In the genomic region with DNA sequence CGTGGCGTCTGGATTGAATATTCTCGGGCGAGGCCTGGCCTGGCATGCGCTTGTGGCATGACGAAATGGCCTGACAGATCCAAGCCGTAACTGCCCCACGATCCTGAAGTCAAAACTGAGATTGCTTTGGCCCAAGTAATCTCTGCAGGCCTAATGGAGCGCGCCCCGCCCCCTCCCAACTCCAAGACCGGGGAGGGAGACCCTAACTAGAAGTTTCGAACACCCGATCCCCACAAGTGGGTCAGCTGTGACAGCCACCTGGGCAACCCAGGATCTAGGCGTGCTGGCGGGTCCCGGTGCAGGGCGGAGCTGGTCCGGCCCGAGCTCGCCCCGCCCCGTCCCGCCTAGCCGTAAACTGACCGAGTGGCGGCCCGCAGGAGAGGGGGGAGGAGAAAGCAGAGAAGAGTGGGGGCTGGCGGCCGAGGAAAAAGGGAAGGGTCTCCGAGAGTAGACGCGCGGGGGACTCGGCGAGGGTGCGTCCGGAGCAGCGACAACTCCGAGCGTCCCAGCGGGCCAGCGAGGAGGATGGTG, we compare ENCODE assay signal across 8 mouse cellular contexts. TPM values are rescaled to one million over a fixed set of nuclear protein-coding genes. Genes with fewer than 3 reads are reported as not detected.
A peak's percentile ranks its signal among the peaks of the same experiment; 100 is the strongest.
DNase-seq lines count a peak whose midpoint lies in the region; ATAC-seq and TF ChIP-seq lines count a peak whose summit lies in the region.

A gene (plus strand): TSS at position 365 of the 531 bp plus-strand sequence.

- peak within 1 kb of the TSS; percentile 89 for H3K9ac ChIP-seq in heart, embryonic 14.5 days (ENCODE audit: low read length)
- H3K9ac ChIP-seq in kidney, postnatal 0 days (ENCODE audit: low read depth, low read length) = peak within 1 kb of the TSS; percentile 74
- H3K9ac ChIP-seq in liver, embryonic 11.5 days (ENCODE audit: low read depth, low read length) = peak within 1 kb of the TSS; percentile 64
- H3K9ac ChIP-seq in midbrain, postnatal 0 days (replicated peaks; ENCODE audit: low read length, poor library complexity, severe bottlenecking) = peak within 1 kb of the TSS; percentile 52

- peak; percentile 57 to 69 for DNase-seq in adrenal gland, postnatal 4 days (ENCODE audit: low spot score in 2 of 2)
- DNase-seq in forebrain, embryonic 10.5 days (ENCODE audit: extremely low spot score, low spot score) = peak; percentile 76
- DNase-seq in kidney, postnatal 0 days (ENCODE audit: low spot score) = peak; percentile 85
- DNase-seq in liver, embryonic 11.5 days (ENCODE audit: low spot score) = peak; percentile 75
- DNase-seq in midbrain, postnatal 0 days (ENCODE audit: low spot score) = no peak
- DNase-seq in urinary bladder, adult 18-20 months (ENCODE audit: low spot score in 2 of 2) = peak; percentile 77 to 81

- TF ChIP-seq CTCF in E14TG2a.4 (conservative IDR thresholded peaks at IDR 0.05; ENCODE audit: low read length) = no peak
- TF ChIP-seq CTCF in kidney, postnatal 0 days (IDR thresholded peaks at IDR 0.05; ENCODE audit: low read depth) = no peak
- no peak for TF ChIP-seq CTCF in midbrain, postnatal 0 days (IDR thresholded peaks at IDR 0.05)

- H3K27ac ChIP-seq in forebrain, embryonic 10.5 days = peak within 1 kb of the TSS; percentile 88
- H3K27ac ChIP-seq in heart, embryonic 14.5 days (replicated peaks in 1 of 2; ENCODE audit: control insufficient read depth in 1 of 2, insufficient read depth in 1 of 2, low read depth in 2 of 2, low read length in 2 of 2) = peak within 1 kb of the TSS; percentile 73 to 88
- peak within 1 kb of the TSS; percentile 73 for H3K27ac ChIP-seq in kidney, postnatal 0 days
- peak within 1 kb of the TSS; percentile 49; the same call in 1 of the 2 replicates for H3K27ac ChIP-seq in liver, embryonic 11.5 days (ENCODE audit: low read depth, low read length)
- 0 out of 2 replicates have a peak within 1 kb of the TSS, but pooled peaks have one; percentile 47 for H3K27ac ChIP-seq in midbrain, postnatal 0 days (ENCODE audit: low read depth, low read length)

- under 1% methylated on average over 43 of the region's 43 CpGs for WGBS in forebrain, embryonic 10.5 days
- under 1% methylated on average over 41 of the region's 43 CpGs for WGBS in heart, embryonic 14.5 days
- 0% methylated on average over 39 of the region's 43 CpGs for WGBS in kidney, postnatal 0 days
- WGBS in liver, embryonic 11.5 days = under 1% methylated on average over 43 of the region's 43 CpGs
- under 1% methylated on average over 33 of the region's 43 CpGs for WGBS in midbrain, postnatal 0 days

- no peaks in the 10 kb centered on the region for H3K36me3 ChIP-seq in E14TG2a.4 (ENCODE audit: insufficient read depth, low read length)
- H3K36me3 ChIP-seq in forebrain, embryonic 10.5 days (replicated peaks) = no peaks in the 10 kb centered on the region
- H3K36me3 ChIP-seq in heart, embryonic 14.5 days (ENCODE audit: control insufficient read depth, insufficient read depth, low read length) = no peaks in the 10 kb centered on the region
- no peaks in the 10 kb centered on the region for H3K36me3 ChIP-seq in kidney, postnatal 0 days (ENCODE audit: insufficient read depth, low read length)
- no peaks in the 10 kb centered on the region for H3K36me3 ChIP-seq in liver, embryonic 11.5 days (ENCODE audit: control insufficient read depth, insufficient read depth, low read length)
- H3K36me3 ChIP-seq in midbrain, postnatal 0 days (ENCODE audit: insufficient read depth, low read length) = no peaks in the 10 kb centered on the region

- H3K9me3 ChIP-seq in E14TG2a.4 (ENCODE audit: low read length) = peaks cover 24% of the 10 kb centered on the region
- H3K9me3 ChIP-seq in forebrain, embryonic 10.5 days = no peaks in the 10 kb centered on the region
- no peaks in the 10 kb centered on the region for H3K9me3 ChIP-seq in heart, embryonic 14.5 days (ENCODE audit: control insufficient read depth, low read length)
- H3K9me3 ChIP-seq in kidney, postnatal 0 days (replicated peaks; ENCODE audit: low read length) = no peaks in the 10 kb centered on the region
- no peaks in the 10 kb centered on the region for H3K9me3 ChIP-seq in liver, embryonic 11.5 days (ENCODE audit: control insufficient read depth, low read length)
- no peaks in the 10 kb centered on the region for H3K9me3 ChIP-seq in midbrain, postnatal 0 days (ENCODE audit: low read length)

- peaks cover 27% of the 10 kb centered on the region for H3K4me1 ChIP-seq in E14TG2a.4 (replicated peaks; ENCODE audit: low read depth, low read length)
- H3K4me1 ChIP-seq in forebrain, embryonic 10.5 days = peaks cover 54% of the 10 kb centered on the region
- peaks cover 9 to 21% of the 10 kb centered on the region in 2 experiments for H3K4me1 ChIP-seq in heart, embryonic 14.5 days (ENCODE audit: control insufficient read depth in 2 of 2, insufficient read depth in 2 of 2, low read length in 2 of 2)
- H3K4me1 ChIP-seq in kidney, postnatal 0 days (replicated peaks; ENCODE audit: insufficient read depth, low read length) = peaks cover 14% of the 10 kb centered on the region; the same call in 1 of the 2 replicates
- peaks cover 17% of the 10 kb centered on the region for H3K4me1 ChIP-seq in liver, embryonic 11.5 days (replicated peaks; ENCODE audit: control insufficient read depth, insufficient read depth, low read length)
- no peaks in the 10 kb centered on the region; the same call in none of the 2 replicates for H3K4me1 ChIP-seq in midbrain, postnatal 0 days (ENCODE audit: insufficient read depth, low read length)

- H3K4me2 ChIP-seq in heart, embryonic 14.5 days (ENCODE audit: low read length) = peak within 1 kb of the TSS; percentile 83
- peak within 1 kb of the TSS; percentile 58 for H3K4me2 ChIP-seq in kidney, postnatal 0 days (ENCODE audit: low read length)
- peak within 1 kb of the TSS; percentile 80 for H3K4me2 ChIP-seq in liver, embryonic 11.5 days
- peak within 1 kb of the TSS; percentile 99 for H3K4me2 ChIP-seq in midbrain, postnatal 0 days (ENCODE audit: low read depth, low read length, poor library complexity, severe bottlenecking)

- H3K27me3 ChIP-seq in E14TG2a.4 (ENCODE audit: insufficient read depth, low read length) = peaks cover 28% of the 10 kb centered on the region
- H3K27me3 ChIP-seq in forebrain, embryonic 10.5 days (ENCODE audit: poor library complexity, severe bottlenecking) = peaks cover 72% of the 10 kb centered on the region
- no peaks in the 10 kb centered on the region for H3K27me3 ChIP-seq in heart, embryonic 14.5 days (ENCODE audit: control insufficient read depth, insufficient read depth, low read length)
- no peaks in the 10 kb centered on the region for H3K27me3 ChIP-seq in kidney, postnatal 0 days (ENCODE audit: insufficient read depth, low read length)
- peaks cover 49% of the 10 kb centered on the region for H3K27me3 ChIP-seq in liver, embryonic 11.5 days (replicated peaks; ENCODE audit: control insufficient read depth, insufficient read depth, low read length)
- peaks cover 32% of the 10 kb centered on the region for H3K27me3 ChIP-seq in midbrain, postnatal 0 days (ENCODE audit: insufficient read depth, low read length)

- peak; percentile 83 for ATAC-seq in heart, embryonic 14.5 days (ENCODE audit: insufficient number of reproducible peaks, insufficient read depth, low FRiP score, low read depth)
- peak; percentile 83 for ATAC-seq in kidney, postnatal 0 days (replicated peaks; ENCODE audit: low FRiP score, low read depth)
- ATAC-seq in liver, embryonic 11.5 days (replicated peaks; ENCODE audit: low FRiP score) = peak; percentile 63; the same call in 1 of the 2 replicates
- ATAC-seq in midbrain, postnatal 0 days (ENCODE audit: low FRiP score) = peak; percentile 61

- peak within 1 kb of the TSS; percentile 93 for H3K4me3 ChIP-seq in E14TG2a.4 (replicated peaks; ENCODE audit: low read length)
- peak within 1 kb of the TSS; percentile 87 for H3K4me3 ChIP-seq in forebrain, embryonic 10.5 days
- H3K4me3 ChIP-seq in heart, embryonic 14.5 days (ENCODE audit: control insufficient read depth in 1 of 2, insufficient read depth in 1 of 2, low read depth in 1 of 2, low read length in 2 of 2) = peak within 1 kb of the TSS; percentile 90
- peak within 1 kb of the TSS; percentile 83 for H3K4me3 ChIP-seq in kidney, postnatal 0 days (replicated peaks; ENCODE audit: low read depth, low read length)
- peak within 1 kb of the TSS; percentile 73 for H3K4me3 ChIP-seq in liver, embryonic 11.5 days (ENCODE audit: low read depth, low read length)
- peak within 1 kb of the TSS; percentile 75 for H3K4me3 ChIP-seq in midbrain, postnatal 0 days (ENCODE audit: low read depth, low read length)

RNA-seq across cellular contexts. Expression of the gene that starts here (rescaled TPM):
- total RNA-seq in adrenal gland, postnatal 4 days (2021) = 100 to 1,000 TPM; 173 to 175 TPM
- 10.6 and 14.3 TPM in 2 replicates for polyA plus RNA-seq in forebrain, embryonic 10.5 days (2016; fragmentation: Nextera tagmentation; extraction: Ambion mirVana)
- polyA plus RNA-seq in heart, embryonic 14.5 days (2014; fragmentation: Nextera tagmentation; extraction: Ambion mirVana) = 87.8 and 96.2 TPM in 2 replicates
- polyA plus RNA-seq in kidney, postnatal 0 days (2015; fragmentation: Nextera tagmentation; extraction: Ambion mirVana) = 48.6 and 53.2 TPM in 2 replicates
- 24.8 and 25.0 TPM in 2 replicates for polyA plus RNA-seq in liver, embryonic 11.5 days (2014; fragmentation: Nextera tagmentation; extraction: Ambion mirVana)
- total RNA-seq in midbrain, postnatal 0 days (2014; rRNA removed) = 49.8 and 51.0 TPM in 2 replicates
- polyA plus RNA-seq in midbrain, postnatal 0 days (2015; fragmentation: Nextera tagmentation; extraction: Ambion mirVana) = 22.9 and 24.3 TPM in 2 replicates
